Mouse (Mus musculus): ENCODE measurements around the gene Brms1l. TPM values are rescaled to one million over a fixed set of nuclear protein-coding genes. Genes with fewer than 3 reads are reported as not detected.

The Brms1l gene
- polyA plus RNA-seq (2015; fragmentation: Nextera tagmentation; extraction: Ambion mirVana) = 13.3 and 13.9 TPM in 2 replicates

GRCm38 (mm10) chr12:55836199-55836951, at the start of gene Brms1l:
Brms1l (plus strand) TSS chr12:55836324.

GRCm38 (mm10) chr12:55820661-55821314, 15.3 kb upstream of the Brms1l start, which contains the start of gene Ralgapa1:
Ralgapa1 (minus strand) TSS chr12:55821167.

Small RNAs within 50 kb of the gene (microRNA-seq; reads per million reads assigned to microRNA genes)
- 1.0 to 1.3 reads per million in 2 experiments for gene Gm23394

Other genes with a start within 250 kb of the Brms1l start
- not detected in 2 replicates for gene Insm2, start 236.9 kb upstream of the Brms1l start, polyA plus RNA-seq (2015; fragmentation: Nextera tagmentation; extraction: Ambion mirVana)
- gene Ralgapa1, start 15.2 kb upstream of the Brms1l start, polyA plus RNA-seq (2015; fragmentation: Nextera tagmentation; extraction: Ambion mirVana) = 10.0 and 10.2 TPM in 2 replicates

All from skeletal muscle tissue, postnatal 0 days (tissue).